Mouse (Mus musculus) neural tube, embryonic 15.5 days (tissue): Measurements from ENCODE around the gene Gm7324. TPM values are rescaled to one million over a fixed set of nuclear protein-coding genes. Genes with fewer than 3 reads are reported as not detected.
"Not testable (repeated sequence)": the region's sequence is repeated elsewhere in the genome, so short reads cannot be mapped to it uniquely, and the experiment has no call there.

Experiments used
- ATAC-seq: fragments of 200-750 bp; cut with Nextera tagmentation; 2 replicates; pipeline ENCODE4 v1.8.0; 2017; ENCODE audit warnings: mild to moderate bottlenecking, moderate TSS enrichment, moderate library complexity; ENCODE audit not compliant: low FRiP score
- H3K27ac ChIP-seq: fragments of 300-500 bp; sonication (generic); replicated peaks from 2 replicates; pipeline ENCODE4 v1.5.1; 2015; ENCODE audit warnings: mild to moderate bottlenecking, inconsistent platforms
- H3K27me3 ChIP-seq: fragments of 300-500 bp; sonication (generic); replicated peaks from 2 replicates; pipeline ENCODE4 v1.6.1; 2015; ENCODE audit warnings: inconsistent platforms
- H3K36me3 ChIP-seq: fragments of 300-500 bp; sonication (generic); 2 replicates; pipeline ENCODE4 v1.6.1; 2015; ENCODE audit warnings: inconsistent platforms
- H3K4me1 ChIP-seq: fragments of 300-500 bp; sonication (generic); 2 replicates; pipeline ENCODE4 v1.6.1; 2015; ENCODE audit warnings: inconsistent platforms
- H3K4me2 ChIP-seq: fragments of 300-500 bp; sonication (generic); 2 replicates; pipeline ENCODE4 v1.6.1; 2015; ENCODE audit warnings: inconsistent platforms, mild to moderate bottlenecking, moderate library complexity
- H3K4me3 ChIP-seq: fragments of 300-500 bp; sonication (generic); replicated peaks from 2 replicates; pipeline ENCODE4 v1.5.1; 2015; ENCODE audit warnings: mild to moderate bottlenecking, inconsistent platforms
- H3K9ac ChIP-seq: fragments of 300-500 bp; sonication (generic); replicated peaks from 2 replicates; pipeline ENCODE4 v1.6.1; 2015; ENCODE audit warnings: mild to moderate bottlenecking, inconsistent platforms
- H3K9me3 ChIP-seq: fragments of 300-500 bp; sonication (generic); replicated peaks from 2 replicates; pipeline ENCODE4 v1.6.1; 2016; ENCODE audit warnings: inconsistent platforms
- WGBS: fragments of 180-500 bp; shearing (Covaris S2); methylation state at CpG from one replicate; pipeline ENCODE4 v1.1.7; 2015; ENCODE audit warnings: mixed read lengths; 5-methylcytosine and 5-hydroxymethylcytosine counted together
- polyA plus RNA-seq: library from polyadenylated mRNA; unstranded; fragments of >200 nt; fragmentation: Nextera tagmentation; extraction: Ambion mirVana; gene quantifications from 2 replicates; pipeline ENCODE4 v1.2.1, GENCODE M21; 2015

Gm7324 gene
- 0.61 and 0.92 TPM in 2 replicates for polyA plus RNA-seq

GRCm38 (mm10) chr14:43697621-43698020, at the start of gene Gm7324:
Gene Gm7324 (plus strand): TSS chr14:43697828.
- not testable (repeated sequence) for H3K27me3 ChIP-seq, H3K9me3 ChIP-seq, H3K9ac ChIP-seq, H3K36me3 ChIP-seq, H3K4me1 ChIP-seq, H3K4me3 ChIP-seq, ATAC-seq, H3K4me2 ChIP-seq, H3K27ac ChIP-seq
- 82% methylated on average over 4 of the region's 4 CpGs for WGBS

GRCm38 (mm10) chr14:43677099-43677498, 20.5 kb upstream of the Gm7324 start, which contains the start of gene Gm8165:
Gene Gm8165 (minus strand): TSS chr14:43677199.
- H3K9ac ChIP-seq, H3K27me3 ChIP-seq, H3K36me3 ChIP-seq, H3K27ac ChIP-seq, H3K4me3 ChIP-seq, H3K4me2 ChIP-seq, ATAC-seq, H3K9me3 ChIP-seq, H3K4me1 ChIP-seq: not testable (repeated sequence)
- 100% methylated on average over 1 of the region's 2 CpGs for WGBS

DNA sequence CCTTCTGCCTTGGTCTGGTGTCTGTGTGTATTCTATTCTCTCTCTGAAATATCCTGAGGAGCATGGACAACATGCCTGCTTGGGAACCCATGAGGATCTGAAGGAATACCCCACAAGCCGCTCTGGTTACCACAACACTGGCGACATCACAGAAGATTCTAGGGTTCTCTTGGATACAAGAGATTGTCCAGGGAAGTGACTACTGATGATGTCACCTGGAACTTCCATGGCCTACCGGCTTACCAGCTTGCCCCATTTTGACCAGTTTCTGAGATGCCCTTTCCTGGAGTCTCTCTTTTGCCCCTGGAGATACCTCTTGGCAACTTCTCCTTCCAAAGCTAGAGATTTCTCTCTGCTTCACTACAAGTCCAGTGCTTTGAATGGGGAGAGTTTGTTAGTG, 29.8 kb downstream of the Gm7324 start, which contains the start of gene Gm16506:
Gene Gm16506 (minus strand): TSS at position 101 of the 400 bp plus-strand sequence.
- not testable (repeated sequence) for H3K9me3 ChIP-seq, ATAC-seq, H3K36me3 ChIP-seq, H3K4me3 ChIP-seq, H3K4me1 ChIP-seq, H3K9ac ChIP-seq, H3K27me3 ChIP-seq, H3K4me2 ChIP-seq, H3K27ac ChIP-seq
- 98% methylated on average over 2 of the region's 3 CpGs for WGBS

DNA sequence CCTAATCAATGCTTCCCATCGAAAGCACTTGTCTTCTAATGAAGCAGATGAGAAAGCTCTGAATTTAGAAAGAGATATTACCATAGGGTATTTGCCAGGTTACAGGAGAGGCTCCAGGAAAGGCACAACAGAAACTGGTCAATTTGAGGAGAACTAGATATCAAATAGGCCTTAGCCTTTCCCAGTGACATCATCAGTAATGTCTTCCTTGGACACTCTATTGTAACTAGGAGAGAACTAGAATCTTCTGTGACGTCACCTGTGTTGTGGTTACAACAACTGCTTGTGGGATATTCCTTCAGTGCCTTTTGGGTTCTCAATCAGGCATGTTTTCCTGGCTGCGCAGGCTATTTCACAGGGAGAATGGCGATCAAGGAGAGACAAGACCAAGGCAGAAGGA, 49.9 kb downstream of the Gm7324 start, which contains the start of gene Gm6526:
Gene Gm6526 (plus strand): TSS at position 301 of the 400 bp plus-strand sequence.
- not testable (repeated sequence) for H3K4me2 ChIP-seq, H3K27ac ChIP-seq, H3K27me3 ChIP-seq, ATAC-seq, H3K9me3 ChIP-seq, H3K4me3 ChIP-seq, H3K9ac ChIP-seq, H3K4me1 ChIP-seq, H3K36me3 ChIP-seq
- WGBS, result 85% methylated on average over 4 of the region's 4 CpGs

Other genes with a start within 250 kb of the Gm7324 start
- not detected in 2 replicates for gene Gm5799, start 154.3 kb upstream of the Gm7324 start, polyA plus RNA-seq
- not detected in 2 replicates for gene Gm17654, start 118.7 kb upstream of the Gm7324 start, polyA plus RNA-seq
- not detected in 2 replicates for gene Gm10375, start 89.8 kb upstream of the Gm7324 start, polyA plus RNA-seq
- gene Gm8165, start 20.6 kb upstream of the Gm7324 start, polyA plus RNA-seq, result not detected in 2 replicates
- gene Gm16506, start 29.7 kb downstream of the Gm7324 start, polyA plus RNA-seq, result not detected in 2 replicates
- gene Gm6526, start 50.0 kb downstream of the Gm7324 start, polyA plus RNA-seq, result not detected in 2 replicates
- gene Gm8180, start 86.9 kb downstream of the Gm7324 start, polyA plus RNA-seq, result not detected in 2 replicates
- gene Ear1, start 177.7 kb downstream of the Gm7324 start, polyA plus RNA-seq, result 0.45 TPM in 1 of 2 replicates, not detected in the other
- gene Ear10, start 225.7 kb downstream of the Gm7324 start, polyA plus RNA-seq, result not detected in 2 replicates
- gene Gm8113, start 227.6 kb downstream of the Gm7324 start, polyA plus RNA-seq, result 7.1 and 8.3 TPM in 2 replicates